Mouse (Mus musculus): ENCODE measurements around the gene Cnn3. TPM values are rescaled to one million over a fixed set of nuclear protein-coding genes. Genes with fewer than 3 reads are reported as not detected.

Gene Cnn3
- total RNA-seq, 1 experiment from 2014 or later: 91.2 TPM

- ATAC-seq (ENCODE audit: extremely low read depth, insufficient number of reproducible peaks, low FRiP score, poor library complexity, severe bottlenecking): no peak
These were observed 8.7 kb upstream of the Cnn3 start for GRCm38 (mm10) chr3:121417379-121418250.

- ATAC-seq (ENCODE audit: extremely low read depth, insufficient number of reproducible peaks, low FRiP score, poor library complexity, severe bottlenecking): no peak
These were observed 8.1 kb upstream of the Cnn3 start for GRCm38 (mm10) chr3:121418251-121418601.

DNA sequence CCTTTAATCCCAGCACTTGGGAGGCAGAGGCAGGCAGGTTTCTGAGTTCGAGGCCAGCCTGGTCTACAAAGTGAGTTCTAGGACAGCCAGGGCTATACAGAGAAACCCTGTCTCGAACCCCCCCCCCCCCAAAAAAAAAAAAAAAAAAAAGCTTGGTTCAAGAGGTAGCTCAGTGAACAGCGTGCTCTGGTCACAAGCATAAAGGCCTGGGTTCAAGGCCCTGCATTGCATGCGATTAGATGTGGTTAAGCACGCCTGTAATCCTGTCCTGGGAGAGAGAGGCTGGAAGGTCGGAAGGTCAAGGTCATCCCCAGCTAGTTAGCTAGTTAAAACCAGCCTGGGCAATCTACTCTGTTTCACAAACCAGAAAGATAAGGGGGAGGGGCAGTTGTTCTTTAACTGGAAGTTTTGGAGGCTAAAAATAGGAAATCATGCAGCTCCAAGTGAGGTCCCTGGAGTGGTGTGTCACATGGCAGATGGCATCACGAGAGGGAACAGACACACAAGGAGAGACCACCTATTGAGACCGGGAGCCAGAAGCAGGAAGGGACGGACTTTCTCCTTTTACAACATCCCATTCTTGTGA is 7.4 kb upstream of the Cnn3 start:
- no peak for ATAC-seq (ENCODE audit: extremely low read depth, insufficient number of reproducible peaks, low FRiP score, poor library complexity, severe bottlenecking)

DNA sequence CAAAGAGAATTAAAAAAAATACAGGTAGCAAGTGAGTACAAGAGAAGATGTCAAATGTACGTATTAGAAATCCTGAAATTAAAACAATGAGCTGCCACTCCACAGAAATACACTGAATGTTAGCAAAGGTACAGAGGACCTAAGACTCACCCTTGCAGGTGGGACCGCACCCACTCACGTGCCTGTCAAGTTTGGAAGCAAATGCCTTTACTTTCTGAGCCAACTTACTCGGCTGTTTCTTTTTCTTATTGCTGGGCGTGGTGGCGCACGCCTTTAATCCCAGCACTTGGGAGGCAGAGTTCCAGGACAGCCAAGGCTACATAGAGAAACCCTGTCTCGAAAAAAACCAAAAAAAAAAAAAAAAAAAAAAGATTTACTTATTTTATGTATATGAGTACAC is 3.9 kb upstream of the Cnn3 start:
- ATAC-seq (ENCODE audit: extremely low read depth, insufficient number of reproducible peaks, low FRiP score, poor library complexity, severe bottlenecking): no peak

DNA sequence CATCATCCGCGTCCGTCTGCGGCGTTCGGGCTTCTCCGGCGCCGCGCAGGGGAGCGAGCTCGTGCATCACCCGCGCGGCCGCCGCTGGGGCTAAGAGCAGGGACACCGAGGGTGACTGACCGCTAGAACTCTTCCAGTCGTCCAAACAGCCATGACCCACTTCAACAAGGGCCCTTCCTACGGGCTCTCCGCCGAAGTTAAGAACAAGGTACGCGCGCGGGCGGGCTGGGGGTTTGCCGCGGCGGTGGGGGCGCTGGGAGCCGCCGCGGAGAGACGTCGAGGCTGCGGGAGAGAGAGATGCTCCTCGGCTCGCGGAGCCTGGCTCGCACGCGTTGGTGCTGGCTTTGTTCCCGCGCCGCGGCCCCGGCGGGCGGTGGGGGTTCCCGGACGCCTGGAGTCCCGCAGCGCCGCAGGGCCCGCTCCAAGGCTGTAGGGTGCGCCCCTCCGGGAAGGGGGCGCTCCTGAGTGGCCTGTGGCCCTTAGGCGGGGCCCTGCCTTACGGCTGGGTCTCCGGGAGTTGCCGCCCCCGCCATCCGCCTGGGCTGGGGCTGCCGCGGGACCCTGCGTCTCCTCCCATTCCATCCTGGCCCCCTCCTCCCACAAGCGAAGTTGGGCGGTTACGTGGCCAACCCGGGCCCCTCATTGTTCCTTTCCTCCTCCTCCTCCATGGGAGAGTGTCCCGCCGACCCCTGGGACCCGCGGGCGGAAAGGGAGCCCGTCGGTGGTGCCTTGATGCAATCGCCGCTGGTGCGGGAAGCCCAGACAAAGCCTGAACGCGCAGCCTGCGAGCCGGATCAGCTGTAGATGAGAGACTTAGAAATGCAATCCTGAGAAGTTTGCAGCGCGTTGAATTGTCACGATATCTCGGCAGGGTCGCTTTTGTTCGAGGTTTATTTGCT is 573 bp downstream of the Cnn3 start:
- peak; percentile 65 for ATAC-seq (ENCODE audit: extremely low read depth, insufficient number of reproducible peaks, low FRiP score, poor library complexity, severe bottlenecking)

DNA sequence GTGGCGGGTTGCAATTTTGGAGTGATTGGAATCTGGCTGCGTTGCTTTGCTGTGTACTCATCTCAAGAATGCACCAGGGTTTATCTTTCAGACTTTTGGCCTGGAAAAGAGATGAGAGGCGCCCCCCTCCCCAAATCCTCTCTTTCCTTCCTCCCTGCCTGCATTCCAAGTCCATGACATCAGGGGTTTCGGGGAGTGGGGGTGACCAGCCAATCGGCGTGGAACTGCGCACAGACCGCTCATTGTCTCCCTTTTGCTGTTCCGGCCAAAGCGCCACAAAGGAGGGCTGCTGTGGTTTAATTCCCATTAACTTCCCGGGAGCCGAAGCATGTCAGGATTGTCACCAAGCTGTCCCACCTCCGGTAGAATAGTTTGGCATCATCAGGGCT is 1.2 kb downstream of the Cnn3 start:
- no peak for ATAC-seq (ENCODE audit: extremely low read depth, insufficient number of reproducible peaks, low FRiP score, poor library complexity, severe bottlenecking)

DNA sequence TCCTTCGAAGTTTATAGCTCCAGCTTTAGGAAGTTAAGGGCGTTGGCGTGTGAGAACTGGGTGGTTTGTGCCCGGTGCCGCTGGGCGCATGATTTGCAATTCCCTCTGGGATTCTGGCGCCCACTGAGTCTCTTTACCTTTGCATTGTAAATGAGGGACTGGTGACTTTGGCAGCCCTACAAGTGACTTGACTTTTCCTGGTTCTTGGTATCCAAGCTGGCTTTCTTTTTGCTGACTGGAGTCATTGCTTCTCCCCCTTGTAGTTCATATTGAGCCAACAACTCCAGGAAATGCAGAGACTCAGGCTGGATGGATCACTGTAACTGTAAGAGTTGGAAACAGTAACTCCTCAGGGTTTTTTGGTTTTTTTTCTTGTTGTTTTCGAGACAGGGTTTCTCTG is 1.9 kb downstream of the Cnn3 start:
- ATAC-seq (ENCODE audit: extremely low read depth, insufficient number of reproducible peaks, low FRiP score, poor library complexity, severe bottlenecking): no peak

DNA sequence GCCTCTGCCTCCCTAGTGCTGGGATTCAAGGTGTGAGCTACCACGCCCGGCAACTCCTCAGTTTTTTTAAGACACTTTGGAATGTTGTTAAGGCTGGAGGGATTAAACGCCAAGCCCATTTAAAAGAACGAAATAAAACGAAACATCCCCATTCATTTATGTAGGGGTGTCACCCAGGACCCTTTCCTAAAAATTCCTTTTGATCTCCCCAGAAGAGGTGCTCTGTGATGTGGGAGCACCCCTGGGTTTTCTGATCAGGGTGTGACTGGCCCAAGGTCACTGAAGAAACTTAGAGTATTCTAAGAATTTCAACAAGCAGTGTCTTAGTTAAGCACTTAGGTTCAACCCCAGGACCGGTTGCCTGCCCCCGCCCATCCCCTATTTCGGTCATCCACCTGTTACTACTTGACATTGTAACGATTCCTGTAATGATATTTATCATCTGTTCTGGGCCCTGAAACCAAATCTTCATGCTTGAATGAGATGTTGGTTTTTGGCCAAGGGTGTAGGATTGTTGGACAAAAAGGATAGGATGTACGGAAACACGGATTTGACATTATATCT is 2.5 kb downstream of the Cnn3 start:
- ATAC-seq (ENCODE audit: extremely low read depth, insufficient number of reproducible peaks, low FRiP score, poor library complexity, severe bottlenecking): no peak

- no peak for ATAC-seq (ENCODE audit: extremely low read depth, insufficient number of reproducible peaks, low FRiP score, poor library complexity, severe bottlenecking)
These were observed 3.2 kb downstream of the Cnn3 start for GRCm38 (mm10) chr3:121429469-121429868.

DNA sequence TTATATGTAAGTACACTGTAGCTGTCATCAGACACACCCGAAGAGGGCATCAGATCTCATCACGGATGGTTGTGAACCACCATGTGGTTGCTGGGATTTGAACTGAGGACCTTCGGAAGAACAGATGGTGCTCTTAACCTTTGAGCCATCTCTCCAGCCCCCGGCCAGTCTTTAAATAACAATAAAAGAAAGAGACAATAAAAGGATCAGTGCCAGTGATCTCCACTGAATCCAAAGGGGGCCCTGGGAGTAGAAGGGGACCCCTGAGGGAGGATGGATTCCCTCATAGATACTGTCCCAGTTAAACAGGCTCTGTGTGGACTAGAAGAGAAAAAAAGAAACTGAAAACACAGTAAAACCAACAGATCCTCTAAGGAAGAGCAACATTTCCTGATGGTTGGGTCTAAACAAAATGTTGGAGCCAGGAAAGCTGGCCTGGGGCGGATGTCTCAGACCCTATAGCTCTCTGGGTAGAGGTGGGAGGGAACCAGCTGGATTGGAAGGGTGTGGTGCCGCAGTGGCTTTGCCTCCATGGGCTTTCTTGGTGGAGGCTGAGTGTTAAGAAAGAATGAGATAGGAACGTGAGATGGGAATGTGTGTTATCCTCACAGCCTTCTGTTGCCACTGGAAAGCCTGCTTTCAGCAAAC is 4.1 kb downstream of the Cnn3 start:
- no peak for ATAC-seq (ENCODE audit: extremely low read depth, insufficient number of reproducible peaks, low FRiP score, poor library complexity, severe bottlenecking)

DNA sequence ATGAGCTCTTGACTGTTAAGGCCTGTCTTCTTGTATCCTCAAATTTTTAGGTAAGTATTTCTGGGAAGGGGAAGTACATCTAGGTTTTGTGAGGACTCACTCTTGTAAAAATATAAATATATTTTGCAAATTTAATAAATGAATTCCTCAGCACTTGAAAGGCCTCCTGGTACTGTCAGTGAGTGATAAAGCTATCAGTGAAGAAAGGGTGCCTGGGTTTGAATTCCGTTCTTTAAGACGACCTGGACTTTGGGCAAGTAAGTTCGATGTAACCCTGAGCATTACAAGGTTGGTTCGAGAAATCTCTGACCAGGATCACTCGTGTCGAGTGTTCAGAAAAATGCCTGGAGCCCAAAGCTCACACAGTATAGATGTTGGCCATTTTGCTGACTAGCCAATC is 7.1 kb downstream of the Cnn3 start:
- ATAC-seq (ENCODE audit: extremely low read depth, insufficient number of reproducible peaks, low FRiP score, poor library complexity, severe bottlenecking): no peak

GRCm38 (mm10) chr3:121433968-121434533 is 7.8 kb downstream of the Cnn3 start:
- no peak for ATAC-seq (ENCODE audit: extremely low read depth, insufficient number of reproducible peaks, low FRiP score, poor library complexity, severe bottlenecking)

GRCm38 (mm10) chr3:121435296-121435695 is 9.0 kb downstream of the Cnn3 start:
- no peak for ATAC-seq (ENCODE audit: extremely low read depth, insufficient number of reproducible peaks, low FRiP score, poor library complexity, severe bottlenecking)

- no peak for ATAC-seq (ENCODE audit: extremely low read depth, insufficient number of reproducible peaks, low FRiP score, poor library complexity, severe bottlenecking)
These were observed 10.8 kb downstream of the Cnn3 start for GRCm38 (mm10) chr3:121437070-121437469.

GRCm38 (mm10) chr3:121437996-121438395 is 11.7 kb downstream of the Cnn3 start:
- no peak for ATAC-seq (ENCODE audit: extremely low read depth, insufficient number of reproducible peaks, low FRiP score, poor library complexity, severe bottlenecking)

GRCm38 (mm10) chr3:121439623-121440161 is 13.4 kb downstream of the Cnn3 start:
- no peak for ATAC-seq (ENCODE audit: extremely low read depth, insufficient number of reproducible peaks, low FRiP score, poor library complexity, severe bottlenecking)

DNA sequence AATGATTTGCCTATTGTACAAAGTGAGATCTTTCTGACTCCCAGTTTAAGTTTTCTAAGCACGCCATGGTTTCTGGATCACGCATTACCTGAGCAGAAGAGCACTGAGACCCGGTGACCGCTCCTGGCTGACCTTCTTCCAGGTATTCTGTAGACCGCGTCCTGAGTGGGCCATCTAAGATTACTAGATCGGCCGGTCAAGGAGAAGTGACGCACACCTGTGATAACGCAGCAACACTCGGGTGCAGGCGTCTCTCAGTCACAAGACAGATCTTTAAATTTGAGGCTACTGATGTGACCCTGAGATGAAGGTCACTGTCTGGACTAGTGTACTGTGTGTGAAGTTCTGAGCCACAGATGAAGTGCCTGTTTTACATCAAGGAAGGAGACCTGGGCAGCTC is 15.2 kb downstream of the Cnn3 start:
- no peak for ATAC-seq (ENCODE audit: extremely low read depth, insufficient number of reproducible peaks, low FRiP score, poor library complexity, severe bottlenecking)

DNA sequence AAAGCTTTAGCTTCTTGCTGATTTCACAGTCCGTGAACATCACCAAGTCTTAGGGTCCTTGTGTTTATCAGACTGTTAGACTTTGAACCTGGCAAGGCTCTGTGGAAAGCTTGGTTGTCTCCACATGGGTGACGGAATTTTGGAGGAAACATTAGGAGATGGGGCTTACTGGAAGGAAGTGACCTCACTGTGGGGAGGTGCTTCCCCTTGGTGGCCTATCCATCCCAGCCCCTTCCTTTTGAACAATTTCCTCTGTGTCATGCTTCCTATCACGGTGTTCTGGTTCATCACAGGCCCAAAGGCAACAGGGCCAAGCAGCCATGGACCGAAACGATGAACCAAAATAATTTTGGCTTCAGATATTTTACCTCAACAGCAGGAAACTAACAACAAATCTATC is 16.0 kb downstream of the Cnn3 start:
- ATAC-seq (ENCODE audit: extremely low read depth, insufficient number of reproducible peaks, low FRiP score, poor library complexity, severe bottlenecking): no peak
